Mouse (Mus musculus): ENCODE measurements around the gene Prpmp5.
"Not testable (repeated sequence)": the region's sequence is repeated elsewhere in the genome, so short reads cannot be mapped to it uniquely, and the experiment has no call there.

Prpmp5 gene

GRCm38 (mm10) chr6:132314657-132315056 is at the start of gene Prpmp5:
Gene Prpmp5, minus strand, starts transcription at chr6:132314757.
- DNase-seq = not testable (repeated sequence)

GRCm38 (mm10) chr6:132364034-132364433 is 49.5 kb upstream of the Prpmp5 start, which contains the start of gene Gm8882:
Gene Gm8882, minus strand, starts transcription at chr6:132364134.
- not testable (repeated sequence) for DNase-seq
